Mouse (Mus musculus) lung, embryonic 16.5 days (tissue): ENCODE data around the gene Golga4. TPM values are rescaled to one million over a fixed set of nuclear protein-coding genes. Genes with fewer than 3 reads are reported as not detected.
A peak's percentile ranks its signal among the peaks of the same experiment; 100 is the strongest.

Experiments
- ATAC-seq: fragments of 200-750 bp; cut with Nextera tagmentation; 2 replicates; pipeline ENCODE4 v1.8.0; 2017; ENCODE audit warnings: low read depth, mild to moderate bottlenecking, moderate library complexity
- H3K27ac ChIP-seq: fragments of 300-500 bp; sonication (generic); 2 replicates; pipeline ENCODE4 v1.5.1; 2014; ENCODE audit warnings: mild to moderate bottlenecking, control low read depth, low read length
- H3K27me3 ChIP-seq: fragments of 300-500 bp; sonication (generic); 2 replicates; pipeline ENCODE4 v1.6.1; 2014; ENCODE audit warnings: low read depth, low read length, mixed read lengths; ENCODE audit not compliant: control insufficient read depth, insufficient read depth
- H3K36me3 ChIP-seq: fragments of 300-500 bp; sonication (generic); 2 replicates; pipeline ENCODE4 v1.6.1; 2014; ENCODE audit warnings: low read length; ENCODE audit not compliant: control insufficient read depth, insufficient read depth
- H3K4me1 ChIP-seq: fragments of 300-500 bp; sonication (generic); replicated peaks from 2 replicates; pipeline ENCODE4 v1.6.1; 2014; ENCODE audit warnings: low read length, mixed read lengths; ENCODE audit not compliant: control insufficient read depth, insufficient read depth
- H3K4me2 ChIP-seq: fragments of 300-500 bp; sonication (generic); 2 replicates; pipeline ENCODE4 v1.6.1; 2014; ENCODE audit warnings: low read depth, low read length, control low read depth
- H3K4me3 ChIP-seq: fragments of 300-500 bp; sonication (generic); 2 replicates; pipeline ENCODE4 v1.5.1; 2014; ENCODE audit warnings: mild to moderate bottlenecking, low read length, control low read depth
- H3K9ac ChIP-seq: fragments of 300-500 bp; sonication (generic); 2 replicates; pipeline ENCODE4 v1.6.1; 2014; ENCODE audit warnings: low read length, control low read depth
- H3K9me3 ChIP-seq: fragments of 300-500 bp; sonication (generic); 2 replicates; pipeline ENCODE4 v1.6.1; 2016; ENCODE audit warnings: low read length; ENCODE audit not compliant: control insufficient read depth
- WGBS: fragments of 180-500 bp; shearing (Covaris S2); extraction: QIAGEN DNeasy Blood & Tissue Kit; methylation state at CpG from one replicate; pipeline ENCODE4 v1.1.7; 2014; 5-methylcytosine and 5-hydroxymethylcytosine counted together
- polyA plus RNA-seq: library from polyadenylated mRNA; unstranded; fragments of >200 nt; fragmentation: Nextera tagmentation; extraction: Ambion mirVana; gene quantifications from 2 replicates; pipeline ENCODE4 v1.2.1, GENCODE M21; 2015

Gene Golga4
- polyA plus RNA-seq, 1 experiment from 2014 or later = 40.2 TPM

DNA sequence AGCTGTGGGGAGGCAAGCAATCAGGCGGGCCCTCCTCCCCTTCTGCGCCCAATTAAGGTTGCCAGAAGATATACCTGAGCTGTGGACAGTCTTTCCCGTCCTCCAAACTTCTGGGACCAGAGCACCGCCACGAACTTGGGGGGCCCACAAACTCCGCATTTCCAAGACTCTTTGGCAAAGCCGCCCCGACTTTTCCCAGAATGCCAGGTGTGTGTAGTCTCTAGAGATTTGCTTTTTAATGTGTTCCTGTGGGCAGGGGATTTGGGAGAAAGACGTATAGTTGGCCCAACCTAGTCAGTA, 19.0 kb upstream of the Golga4 start:
- under 1% methylated on average over 9 of the region's 9 CpGs for WGBS
- Histone ChIP-seq H3K36me3 (no peaks in the 10 kb centered on the region), H3K4me3 (no peak overlapping the region), H3K27ac (no peak overlapping the region), H3K4me2 (no peak overlapping the region), H3K9me3 (no peaks in the 10 kb centered on the region), H3K27me3 (peaks cover 69% of the 10 kb centered on the region), H3K4me1 (peaks cover 12% of the 10 kb centered on the region), H3K9ac (no peak overlapping the region)
- ATAC-seq = no peak

DNA sequence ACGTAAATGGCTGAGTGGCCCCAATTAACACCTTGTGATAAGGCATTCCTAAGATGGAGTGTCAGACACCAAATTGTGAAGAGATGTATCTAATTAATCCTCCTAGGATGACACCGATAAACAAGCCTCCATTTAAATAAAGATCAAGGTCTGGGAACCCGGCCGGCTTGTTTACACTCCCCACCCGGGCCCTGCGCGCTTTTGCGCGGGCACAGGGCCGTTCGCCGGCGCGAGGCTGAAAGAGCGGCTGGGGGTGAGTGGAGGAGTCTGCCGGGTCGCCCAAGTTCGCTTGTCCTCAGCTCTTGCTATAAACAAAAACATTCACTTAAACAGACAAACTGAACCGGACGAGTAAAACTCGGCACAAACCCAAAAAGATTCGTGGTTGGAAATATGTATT, 18.4 kb upstream of the Golga4 start:
- H3K4me2 ChIP-seq = peak overlapping the region; percentile 53
- WGBS = under 1% methylated on average over 22 of the region's 22 CpGs
- H3K4me1 ChIP-seq = peaks cover 12% of the 10 kb centered on the region
- H3K4me3 ChIP-seq = peak overlapping the region; percentile 44
- H3K36me3 ChIP-seq = no peaks in the 10 kb centered on the region
- H3K9ac ChIP-seq = no peak overlapping the region
- H3K27me3 ChIP-seq = peaks cover 64% of the 10 kb centered on the region
- H3K27ac ChIP-seq = no peak overlapping the region
- no peak for ATAC-seq
- no peaks in the 10 kb centered on the region for H3K9me3 ChIP-seq

DNA sequence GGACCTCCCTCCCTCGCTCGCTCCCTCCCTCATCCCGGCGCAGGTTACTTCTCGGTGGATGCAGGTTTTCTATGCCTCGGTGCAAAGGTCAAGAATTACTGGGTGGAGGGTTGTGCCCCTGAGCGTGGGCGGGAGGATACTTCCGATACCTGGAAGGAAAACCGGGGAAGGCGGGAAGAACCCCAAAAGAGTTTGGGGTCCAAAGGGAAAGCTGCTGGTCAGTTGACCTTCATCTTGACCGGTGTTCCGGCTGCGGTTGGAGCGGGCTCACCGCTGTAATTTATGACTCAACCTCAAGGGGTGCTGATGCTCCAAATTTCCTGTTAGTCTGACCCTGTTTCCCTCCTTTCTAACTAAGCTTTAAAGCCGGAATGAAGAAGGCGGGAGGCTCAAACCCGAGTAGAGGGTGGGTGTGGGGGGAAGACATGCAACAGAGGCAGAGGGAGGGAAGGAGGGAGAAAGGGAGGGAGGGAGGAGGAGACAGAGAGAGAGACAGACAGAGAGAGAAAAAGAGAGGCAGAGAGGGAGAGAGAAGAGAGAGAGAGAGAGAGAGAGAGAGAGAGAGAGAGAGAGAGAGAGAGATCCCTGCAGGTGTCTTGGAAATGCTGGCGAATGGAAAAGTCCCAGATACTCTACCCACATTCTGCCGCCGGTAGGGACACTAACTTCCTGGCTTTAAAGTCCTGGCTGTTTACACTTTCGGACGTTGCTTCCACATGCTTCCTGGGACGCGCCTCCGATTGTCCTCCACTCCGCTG, 17.8 kb upstream of the Golga4 start:
- peak overlapping the region; percentile 53 for H3K4me2 ChIP-seq
- H3K4me1 ChIP-seq = peaks cover 12% of the 10 kb centered on the region
- peak; percentile 38; the same call in 1 of the 2 replicates for ATAC-seq
- no peaks in the 10 kb centered on the region for H3K9me3 ChIP-seq
- H3K27me3 ChIP-seq = peaks cover 59% of the 10 kb centered on the region
- H3K27ac ChIP-seq = no peak overlapping the region
- H3K36me3 ChIP-seq = no peaks in the 10 kb centered on the region
- under 1% methylated on average over 28 of the region's 28 CpGs for WGBS
- H3K9ac ChIP-seq = no peak overlapping the region
- peak overlapping the region; percentile 44 for H3K4me3 ChIP-seq

DNA sequence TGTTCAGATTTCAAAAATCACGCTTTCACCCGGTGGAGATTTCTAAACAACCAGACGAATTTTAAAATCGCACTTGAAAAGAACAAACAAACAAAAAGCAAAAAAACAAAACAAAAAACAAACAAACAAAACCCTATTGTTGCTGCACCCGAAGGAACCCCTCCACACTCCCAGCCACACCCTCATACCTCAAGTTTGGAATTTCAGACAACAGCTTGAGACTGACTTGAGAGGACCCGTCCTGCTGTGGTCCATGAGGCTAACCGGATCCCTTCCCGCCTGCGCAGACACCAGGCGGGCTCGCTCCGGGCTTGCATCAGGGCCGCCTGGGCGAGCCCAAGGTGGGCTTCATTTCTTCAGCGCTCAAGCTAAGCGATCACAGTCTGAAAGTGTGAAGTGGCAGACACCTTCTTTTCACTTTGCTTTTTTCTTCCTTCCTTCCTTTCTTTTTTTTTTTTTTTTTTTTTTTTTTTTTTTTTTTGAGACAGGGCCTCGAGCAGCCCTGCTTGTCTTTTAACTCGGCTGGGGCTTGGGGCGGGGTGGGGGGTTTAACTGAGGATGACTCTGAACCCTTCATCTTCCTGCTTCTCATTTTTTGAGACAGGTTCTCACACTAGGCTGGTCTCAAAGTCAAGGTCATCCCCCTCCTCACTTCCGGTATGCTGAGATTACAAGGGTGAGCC, 17.0 kb upstream of the Golga4 start:
- H3K4me1 ChIP-seq = peaks cover 12% of the 10 kb centered on the region
- no peak overlapping the region for H3K27ac ChIP-seq
- no peak overlapping the region for H3K9ac ChIP-seq
- peaks cover 52% of the 10 kb centered on the region for H3K27me3 ChIP-seq
- peak overlapping the region; percentile 53 for H3K4me2 ChIP-seq
- WGBS = 3% methylated on average over 20 of the region's 20 CpGs
- no peaks in the 10 kb centered on the region for H3K36me3 ChIP-seq
- peaks cover under 1% of the 10 kb centered on the region; the same call in 1 of the 2 replicates for H3K9me3 ChIP-seq
- ATAC-seq = peak; percentile 46; the same call in 1 of the 2 replicates
- H3K4me3 ChIP-seq = peak overlapping the region; percentile 44

DNA sequence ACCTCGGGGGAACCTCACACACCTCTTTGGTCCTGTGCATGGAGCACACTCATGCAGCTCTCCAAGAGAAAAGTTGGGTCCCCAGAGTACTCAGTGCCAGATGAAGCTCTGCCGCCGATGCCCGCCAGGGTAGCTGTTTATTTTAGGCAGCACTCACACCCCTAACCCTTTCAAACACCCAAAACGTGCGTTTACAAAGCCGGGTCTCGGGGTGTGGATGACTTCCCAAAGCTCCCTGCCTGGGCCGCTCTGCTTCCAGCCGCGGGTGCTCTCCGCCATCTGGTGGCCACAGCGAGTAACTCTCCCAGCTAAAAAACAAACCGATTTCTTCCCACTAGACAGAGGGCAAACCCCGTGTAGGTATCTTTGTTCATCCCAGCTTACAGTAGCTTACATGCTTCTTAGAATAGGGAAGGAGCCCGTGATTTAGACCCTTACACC, 16.5 kb upstream of the Golga4 start:
- Histone ChIP-seq H3K4me1 (peaks cover 12% of the 10 kb centered on the region), H3K4me3 (peak overlapping the region; percentile 35), H3K27me3 (peaks cover 47% of the 10 kb centered on the region), H3K9ac (no peak overlapping the region), H3K36me3 (no peaks in the 10 kb centered on the region), H3K9me3 (peaks cover 2% of the 10 kb centered on the region; the same call in 1 of the 2 replicates), H3K4me2 (peak overlapping the region; percentile 53), H3K27ac (no peak overlapping the region)
- WGBS = under 1% methylated on average over 16 of the region's 16 CpGs
- peak; percentile 82 for ATAC-seq

DNA sequence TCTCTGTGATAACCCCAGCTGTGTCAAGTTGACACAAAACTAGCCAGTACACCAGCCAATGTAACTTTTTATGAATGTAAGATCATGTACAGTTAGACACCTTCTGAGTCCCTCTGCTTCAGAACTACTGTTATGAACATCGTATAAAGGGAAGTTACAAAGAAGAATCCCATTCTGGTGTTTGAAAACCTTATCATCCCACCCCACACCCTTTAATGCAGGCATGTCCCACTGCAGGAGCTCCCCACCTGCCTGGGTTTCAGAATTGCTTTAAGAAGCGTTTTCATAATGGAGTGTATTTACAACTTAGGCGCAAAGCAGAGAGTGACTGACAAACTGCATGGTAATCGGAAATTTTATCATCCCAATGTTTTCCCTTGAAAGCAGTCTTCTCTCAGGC, 14.9 kb upstream of the Golga4 start:
- 78% methylated on average over 4 of the region's 4 CpGs for WGBS
- Histone ChIP-seq H3K36me3 (no peaks in the 10 kb centered on the region), H3K4me1 (peaks cover 12% of the 10 kb centered on the region), H3K27ac (no peak overlapping the region), H3K27me3 (peaks cover 33% of the 10 kb centered on the region), H3K4me2 (no peak overlapping the region), H3K9ac (no peak overlapping the region), H3K4me3 (no peak overlapping the region), H3K9me3 (peaks cover 2% of the 10 kb centered on the region; the same call in 1 of the 2 replicates)
- ATAC-seq = no peak

DNA sequence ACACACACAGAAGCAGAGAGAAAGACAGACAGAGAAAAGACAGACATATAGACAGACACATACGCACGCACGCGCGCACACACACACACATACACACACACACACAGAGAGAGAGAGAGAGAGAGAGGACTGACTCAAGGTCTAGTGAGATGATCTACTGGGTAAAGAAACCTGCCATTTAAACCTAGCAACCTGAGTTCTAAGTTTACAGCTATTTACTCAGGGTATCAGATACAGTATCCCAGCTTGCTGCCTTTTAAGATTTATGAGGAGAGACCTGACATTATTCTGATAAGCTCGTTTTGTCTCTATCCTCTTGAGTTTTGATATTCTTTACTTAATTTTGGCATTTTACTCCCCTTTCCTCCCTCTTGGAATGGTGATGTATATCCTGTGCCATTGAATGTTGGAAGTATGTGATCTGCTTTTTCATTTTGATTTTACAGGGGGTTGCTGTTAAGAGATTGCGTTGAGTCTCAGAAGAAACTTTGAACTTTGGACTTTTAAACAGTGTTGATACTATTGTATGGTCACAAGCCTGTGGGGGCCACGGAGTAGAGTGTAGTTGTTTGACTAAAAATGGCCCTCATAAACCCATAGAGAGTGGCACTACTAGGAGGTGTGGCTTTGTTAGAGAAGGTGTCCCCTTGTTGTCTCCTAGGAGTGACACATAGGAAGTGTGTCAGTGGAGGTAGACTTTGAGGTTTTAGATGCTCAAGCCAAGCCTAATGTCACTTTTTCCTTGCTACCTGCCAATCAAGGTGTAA, 13.0 kb upstream of the Golga4 start:
- Histone ChIP-seq H3K4me2 (no peak overlapping the region), H3K36me3 (no peaks in the 10 kb centered on the region), H3K27ac (no peak overlapping the region), H3K27me3 (peaks cover 14% of the 10 kb centered on the region), H3K9ac (no peak overlapping the region), H3K4me3 (no peak overlapping the region), H3K4me1 (peaks cover 6% of the 10 kb centered on the region), H3K9me3 (peaks cover 2% of the 10 kb centered on the region; the same call in 1 of the 2 replicates)
- ATAC-seq = no peak
- WGBS = 80% methylated on average over 8 of the region's 8 CpGs

DNA sequence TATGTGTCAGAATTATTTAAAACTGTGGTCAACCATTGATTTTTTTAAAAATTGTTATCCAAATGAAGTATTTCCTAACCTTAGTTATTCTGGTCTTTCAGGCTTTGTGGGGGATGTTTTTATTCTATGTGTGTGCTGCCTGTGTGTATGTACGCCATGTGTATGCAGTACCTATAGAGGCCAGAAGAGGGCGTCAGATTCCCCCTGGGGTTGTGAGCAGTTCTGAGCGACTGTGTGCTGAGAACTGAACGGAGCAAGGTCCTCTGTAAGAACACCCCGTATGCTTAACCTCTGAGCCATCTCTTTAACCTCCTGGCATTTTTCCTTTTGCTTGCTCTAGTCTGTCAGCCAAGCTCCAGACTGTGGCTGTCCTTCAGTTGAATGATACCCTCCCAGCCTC, 12.0 kb upstream of the Golga4 start:
- H3K4me2 ChIP-seq = no peak overlapping the region
- H3K27ac ChIP-seq = no peak overlapping the region
- H3K27me3 ChIP-seq = peaks cover 4% of the 10 kb centered on the region; the same call in 1 of the 2 replicates
- WGBS = 78% methylated on average over 5 of the region's 5 CpGs
- H3K36me3 ChIP-seq = no peaks in the 10 kb centered on the region
- no peak overlapping the region for H3K9ac ChIP-seq
- H3K9me3 ChIP-seq = peaks cover 2% of the 10 kb centered on the region; the same call in 1 of the 2 replicates
- H3K4me3 ChIP-seq = no peak overlapping the region
- H3K4me1 ChIP-seq = no peaks in the 10 kb centered on the region; the same call in none of the 2 replicates
- no peak for ATAC-seq

DNA sequence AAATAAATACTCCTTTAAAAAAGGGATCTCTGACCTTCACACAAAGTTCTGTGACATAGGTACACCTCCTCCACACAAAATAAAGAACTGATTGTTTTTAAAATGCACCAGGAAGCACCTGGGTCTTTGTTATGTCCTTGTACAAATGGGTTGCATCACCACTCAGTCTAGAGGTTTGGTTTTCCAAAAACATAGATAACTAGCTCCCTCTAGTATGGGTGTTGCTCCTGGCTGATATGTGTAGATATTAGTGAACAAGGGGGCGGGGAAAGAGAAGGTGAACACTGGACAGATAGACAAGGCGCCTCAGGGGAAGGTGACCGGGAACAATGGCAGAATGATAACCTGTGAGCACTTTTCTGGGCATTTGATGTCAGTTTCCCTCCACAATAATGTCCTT, 10.1 kb upstream of the Golga4 start:
- WGBS = 80% methylated on average over 3 of the region's 3 CpGs
- peaks cover 2% of the 10 kb centered on the region; the same call in 1 of the 2 replicates for H3K9me3 ChIP-seq

More for the DNA sequence above, 10.1 kb upstream of the Golga4 start:
- Histone ChIP-seq H3K4me3 (no peak overlapping the region), H3K4me1 (no peaks in the 10 kb centered on the region), H3K27ac (no peak overlapping the region), H3K36me3 (no peaks in the 10 kb centered on the region), H3K9ac (no peak overlapping the region), H3K27me3 (no peaks in the 10 kb centered on the region), H3K4me2 (no peak overlapping the region)
- ATAC-seq = no peak
